Mouse (Mus musculus) myocyte (in vitro differentiated cells): ENCODE data around the gene Syn3. TPM values are rescaled to one million over a fixed set of nuclear protein-coding genes. Genes with fewer than 3 reads are reported as not detected.
A peak's percentile ranks its signal among the peaks of the same experiment; 100 is the strongest.

ENCODE experiments used
- H3K27me3 ChIP-seq: one replicate; pipeline ENCODE4 v1.6.1; 2011; ENCODE audit not compliant: control insufficient read depth, insufficient read depth, insufficient read length
- H3K36me3 ChIP-seq: one replicate; pipeline ENCODE4 v1.6.1; 2011; ENCODE audit not compliant: control insufficient read depth, insufficient read depth
- H3K4me2 ChIP-seq: one replicate; pipeline ENCODE4 v1.6.1; 2011; ENCODE audit warnings: low read depth, control low read depth
- H3K4me3 ChIP-seq: one replicate; pipeline ENCODE4 v1.5.1; 2011; ENCODE audit warnings: mild to moderate bottlenecking, control low read depth, moderate library complexity
- H3K79me2 ChIP-seq: one replicate; pipeline ENCODE4 v1.6.1; 2011; ENCODE audit not compliant: control insufficient read depth, insufficient read depth
- H3ac ChIP-seq: one replicate; pipeline ENCODE4 v1.6.1; 2011; ENCODE audit not compliant: control insufficient read depth, insufficient read length
- CEBPB ChIP-seq: IDR thresholded peaks from 2 replicates; pipeline ENCODE4 v1.6.1; 2011; ENCODE audit warnings: mild to moderate bottlenecking, moderate library complexity; ENCODE audit not compliant: poor library complexity, insufficient read depth, severe bottlenecking
- E2F4 ChIP-seq: IDR thresholded peaks from one replicate; pipeline ENCODE4 v1.6.1; 2011; ENCODE audit warnings: mild to moderate bottlenecking, control low read depth, moderate library complexity; ENCODE audit not compliant: insufficient read depth
- MAX ChIP-seq: IDR thresholded peaks from one replicate; pipeline ENCODE4 v1.6.1; 2011; ENCODE audit warnings: low read depth, mild to moderate bottlenecking, control low read depth
- MYOD1 ChIP-seq, 3 experiments: IDR thresholded peaks; one replicate each; pipeline ENCODE4 v1.6.1; 2011; ENCODE audit warnings: control low read depth in 2 of 3, low read depth in 2 of 3, mild to moderate bottlenecking in 2 of 3, moderate library complexity in 1 of 3; ENCODE audit not compliant: insufficient read length in 2 of 3, control insufficient read depth in 1 of 3
- MYOG ChIP-seq, 3 experiments: IDR thresholded peaks; one replicate each; pipeline ENCODE4 v1.6.1; 2011; ENCODE audit warnings: control low read depth in 2 of 3, low read depth in 2 of 3, mild to moderate bottlenecking in 2 of 3; ENCODE audit not compliant: insufficient read length in 2 of 3, control insufficient read depth in 1 of 3, insufficient read depth in 1 of 3
- POLR2A ChIP-seq: IDR thresholded peaks from one replicate; pipeline ENCODE4 v1.6.1; 2011; ENCODE audit warnings: low read depth, mild to moderate bottlenecking, control low read depth, moderate library complexity; ENCODE audit not compliant: insufficient read length
- POLR2AphosphoS2 ChIP-seq: IDR thresholded peaks from one replicate; pipeline ENCODE4 v1.6.1; 2011; ENCODE audit warnings: low read depth, control low read depth; ENCODE audit not compliant: insufficient read length
- REST ChIP-seq: IDR thresholded peaks from one replicate; pipeline ENCODE4 v1.6.1; 2011; ENCODE audit warnings: mild to moderate bottlenecking, control low read depth, moderate library complexity; ENCODE audit not compliant: insufficient read depth, insufficient read length
- SRF ChIP-seq: IDR thresholded peaks from one replicate; pipeline ENCODE4 v1.6.1; 2011; ENCODE audit warnings: low read depth; ENCODE audit not compliant: control insufficient read depth, insufficient read length
- TCF12 ChIP-seq: IDR thresholded peaks from one replicate; pipeline ENCODE4 v1.6.1; 2011; ENCODE audit warnings: mild to moderate bottlenecking, control low read depth; ENCODE audit not compliant: poor library complexity, insufficient read depth, severe bottlenecking
- TCF3 ChIP-seq: IDR thresholded peaks from one replicate; pipeline ENCODE4 v1.6.1; 2011; ENCODE audit warnings: low read depth, control low read depth; ENCODE audit not compliant: insufficient read length
- USF1 ChIP-seq: IDR thresholded peaks from one replicate; pipeline ENCODE4 v1.6.1; 2011; ENCODE audit warnings: low read depth, mild to moderate bottlenecking, control low read depth, moderate library complexity
- polyA plus RNA-seq: library from polyadenylated mRNA; unstranded; fragments of >200 nt; fragmentation: generic; extraction: Trizol; gene quantifications from one replicate; pipeline ENCODE4 v1.2.1, GENCODE M21; 2012; ENCODE audit warnings: missing spikeins

The Syn3 gene
- polyA plus RNA-seq, 1 experiment = 0.08 TPM

GRCm38 (mm10) chr10:86367346-86367745 is 131.3 kb downstream of the Syn3 start:
- no peak overlapping the region for H3ac ChIP-seq
- H3K36me3 ChIP-seq = no peaks in the 10 kb centered on the region
- TF ChIP-seq MAX (no peak), SRF (no peak), CEBPB (no peak), TCF3 (no peak), USF1 (no peak), MYOG (IDR thresholded peaks at IDR 0.05; ENCODE audit: control insufficient read depth in 1 of 3, insufficient read depth in 1 of 3, insufficient read length in 2 of 3, low read depth in 2 of 3) (no peak), MYOD1 (IDR thresholded peaks at IDR 0.05; ENCODE audit: control insufficient read depth in 1 of 3, insufficient read length in 2 of 3, low read depth in 2 of 3) (no peak), POLR2AphosphoS2 (no peak), TCF12 (no peak), E2F4 (no peak), REST (no peak), POLR2A (no peak)
- H3K27me3 ChIP-seq = no peaks in the 10 kb centered on the region
- no peak overlapping the region for H3K4me2 ChIP-seq
- no peaks in the 10 kb centered on the region for H3K79me2 ChIP-seq
- no peak overlapping the region for H3K4me3 ChIP-seq

GRCm38 (mm10) chr10:86365632-86366092 is 133.0 kb downstream of the Syn3 start:
- Histone ChIP-seq H3K4me2 (no peak overlapping the region), H3K4me3 (no peak overlapping the region), H3K27me3 (no peaks in the 10 kb centered on the region), H3K79me2 (no peaks in the 10 kb centered on the region), H3ac (no peak overlapping the region), H3K36me3 (no peaks in the 10 kb centered on the region)
- TF ChIP-seq MYOD1 (IDR thresholded peaks at IDR 0.05; ENCODE audit: control insufficient read depth in 1 of 3, insufficient read length in 2 of 3, low read depth in 2 of 3) (peak in 1 of 3 experiments; percentile 26), MYOG (IDR thresholded peaks at IDR 0.05; ENCODE audit: control insufficient read depth in 1 of 3, insufficient read depth in 1 of 3, insufficient read length in 2 of 3, low read depth in 2 of 3) (peak in 2 of 3 experiments; percentile 30 to 56), TCF3 (no peak), E2F4 (no peak), SRF (no peak), MAX (no peak), REST (no peak), POLR2AphosphoS2 (no peak)

GRCm38 (mm10) chr10:86363669-86364309 is 134.9 kb downstream of the Syn3 start:
- H3ac ChIP-seq = no peak overlapping the region
- no peaks in the 10 kb centered on the region for H3K27me3 ChIP-seq
- H3K36me3 ChIP-seq = no peaks in the 10 kb centered on the region
- no peak overlapping the region for H3K4me2 ChIP-seq
- H3K79me2 ChIP-seq = no peaks in the 10 kb centered on the region
- H3K4me3 ChIP-seq = no peak overlapping the region
- TF ChIP-seq POLR2AphosphoS2 = no peak

GRCm38 (mm10) chr10:86359699-86360098 is 139.0 kb downstream of the Syn3 start:
- no peak overlapping the region for H3K4me2 ChIP-seq
- no peaks in the 10 kb centered on the region for H3K36me3 ChIP-seq
- H3K4me3 ChIP-seq = no peak overlapping the region
- H3K27me3 ChIP-seq = no peaks in the 10 kb centered on the region
- no peaks in the 10 kb centered on the region for H3K79me2 ChIP-seq
- TF ChIP-seq POLR2AphosphoS2 = no peak
- TF ChIP-seq TCF3 = no peak
- no peak for TF ChIP-seq MAX
- TF ChIP-seq E2F4 = no peak
- TF ChIP-seq MYOG (IDR thresholded peaks at IDR 0.05; ENCODE audit: control insufficient read depth in 1 of 3, insufficient read depth in 1 of 3, insufficient read length in 2 of 3, low read depth in 2 of 3) = no peak
- no peak for TF ChIP-seq REST
- no peak for TF ChIP-seq USF1
- no peak for TF ChIP-seq TCF12
- no peak for TF ChIP-seq CEBPB
- TF ChIP-seq POLR2A = no peak
- TF ChIP-seq MYOD1 (IDR thresholded peaks at IDR 0.05; ENCODE audit: control insufficient read depth in 1 of 3, insufficient read length in 2 of 3, low read depth in 2 of 3) = no peak
- no peak for TF ChIP-seq SRF
- no peak overlapping the region for H3ac ChIP-seq

GRCm38 (mm10) chr10:86359208-86359607 is 139.5 kb downstream of the Syn3 start:
- Histone ChIP-seq H3K79me2 (no peaks in the 10 kb centered on the region), H3K4me3 (no peak overlapping the region), H3K27me3 (no peaks in the 10 kb centered on the region), H3K4me2 (no peak overlapping the region), H3ac (no peak overlapping the region), H3K36me3 (no peaks in the 10 kb centered on the region)
- TF ChIP-seq USF1 = no peak
- no peak for TF ChIP-seq MYOD1 (IDR thresholded peaks at IDR 0.05; ENCODE audit: control insufficient read depth in 1 of 3, insufficient read length in 2 of 3, low read depth in 2 of 3)
- no peak for TF ChIP-seq MYOG (IDR thresholded peaks at IDR 0.05; ENCODE audit: control insufficient read depth in 1 of 3, insufficient read depth in 1 of 3, insufficient read length in 2 of 3, low read depth in 2 of 3)
- no peak for TF ChIP-seq CEBPB
- TF ChIP-seq MAX = no peak
- TF ChIP-seq REST = no peak
- no peak for TF ChIP-seq POLR2AphosphoS2
- TF ChIP-seq TCF3 = no peak
- TF ChIP-seq POLR2A = no peak
- no peak for TF ChIP-seq TCF12
- no peak for TF ChIP-seq SRF
- no peak for TF ChIP-seq E2F4
